Mouse (Mus musculus): Measurements from ENCODE around the gene Larp6. TPM values are rescaled to one million over a fixed set of nuclear protein-coding genes. Genes with fewer than 3 reads are reported as not detected.

Larp6 gene
- polyA plus RNA-seq, 1 experiment from 2014 or later = 1.1 TPM

DNA sequence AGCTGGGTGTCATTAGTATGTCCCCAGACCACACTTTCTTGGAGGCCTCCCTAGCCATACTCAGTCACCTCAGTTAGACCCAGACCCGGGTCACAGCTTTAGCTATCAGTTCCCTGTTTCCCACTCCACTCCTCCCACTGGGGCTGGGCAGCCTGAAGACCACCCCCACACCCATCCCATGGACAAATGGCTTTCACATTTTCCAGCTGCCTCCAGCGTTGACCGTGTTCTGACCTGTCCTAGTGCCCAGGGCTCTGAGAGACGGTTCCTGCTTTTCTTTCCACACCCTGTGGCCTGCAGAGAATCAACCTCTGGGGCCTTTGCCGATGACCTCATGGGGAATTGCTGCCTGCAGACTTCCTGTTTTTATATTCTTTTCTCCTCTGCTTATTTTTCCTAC lies 45.0 kb downstream of the Larp6 start:
- Histone ChIP-seq H3K4me2 (replicated peaks; ENCODE audit: low read depth, low read length) (no peak overlapping the region), H3K4me3 (ENCODE audit: low read depth, low read length) (no peak overlapping the region), H3K4me1 (ENCODE audit: insufficient read depth, low read depth, low read length) (peaks cover 7% of the 10 kb centered on the region; the same call in 1 of the 2 replicates), H3K9me3 (ENCODE audit: low read length) (no peaks in the 10 kb centered on the region), H3K27me3 (replicated peaks; ENCODE audit: insufficient read depth, low read length) (no peaks in the 10 kb centered on the region), H3K27ac (ENCODE audit: low read length) (no peak overlapping the region), H3K9ac (replicated peaks; ENCODE audit: low read depth) (no peak overlapping the region), H3K36me3 (ENCODE audit: insufficient read depth, low read length) (no peaks in the 10 kb centered on the region)
- TF ChIP-seq EP300 (IDR thresholded peaks at IDR 0.05) (no peak), CTCF (IDR thresholded peaks at IDR 0.05) (no peak)
- 19% methylated on average over 5 of the region's 5 CpGs for WGBS
- ATAC-seq (peak; percentile 75), DNase-seq (ENCODE audit: low spot score) (peak; percentile 67)

DNA sequence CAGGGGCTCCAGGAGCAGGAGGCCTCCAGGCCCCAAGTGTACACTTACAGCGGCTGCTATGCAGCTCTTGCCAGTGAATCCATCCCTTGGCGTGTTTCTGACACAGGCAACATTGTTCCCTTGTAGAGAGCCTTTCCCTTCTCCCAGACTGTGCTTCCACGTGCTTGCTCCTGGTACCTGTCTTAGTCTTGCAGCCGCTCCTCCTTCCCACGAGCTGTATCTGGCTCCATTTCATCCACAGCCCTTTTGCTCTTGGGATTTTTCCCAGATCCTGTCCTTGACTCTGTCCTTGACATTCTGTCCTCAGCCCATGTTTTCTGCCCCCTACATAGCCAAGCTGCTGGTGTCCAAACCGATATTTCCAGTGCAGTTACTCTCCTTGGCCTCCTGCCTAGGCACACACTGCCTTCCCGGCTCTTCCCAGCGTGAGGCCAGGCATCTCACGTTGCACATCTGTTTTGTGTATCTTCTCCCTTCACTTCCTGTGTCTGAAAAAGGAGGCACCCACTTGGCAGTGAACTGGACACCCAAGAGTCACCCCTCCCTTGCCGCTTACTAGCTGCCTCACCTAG lies 46.7 kb downstream of the Larp6 start:
- Histone ChIP-seq H3K27ac (ENCODE audit: low read length) (no peak overlapping the region), H3K27me3 (replicated peaks; ENCODE audit: insufficient read depth, low read length) (no peaks in the 10 kb centered on the region), H3K4me2 (replicated peaks; ENCODE audit: low read depth, low read length) (no peak overlapping the region), H3K36me3 (ENCODE audit: insufficient read depth, low read length) (no peaks in the 10 kb centered on the region), H3K4me1 (ENCODE audit: insufficient read depth, low read depth, low read length) (peaks cover 7% of the 10 kb centered on the region; the same call in 1 of the 2 replicates), H3K4me3 (ENCODE audit: low read depth, low read length) (no peak overlapping the region), H3K9ac (replicated peaks; ENCODE audit: low read depth) (no peak overlapping the region), H3K9me3 (ENCODE audit: low read length) (no peaks in the 10 kb centered on the region)
- ATAC-seq (no peak), DNase-seq (ENCODE audit: low spot score) (no peak)
- 40% methylated on average over 10 of the region's 10 CpGs for WGBS
- TF ChIP-seq EP300 (IDR thresholded peaks at IDR 0.05) = no peak
- no peak for TF ChIP-seq CTCF (IDR thresholded peaks at IDR 0.05)

- no peak overlapping the region for H3K4me2 ChIP-seq (replicated peaks; ENCODE audit: low read depth, low read length)
- H3K9me3 ChIP-seq (ENCODE audit: low read length) = no peaks in the 10 kb centered on the region
- H3K4me1 ChIP-seq (ENCODE audit: insufficient read depth, low read depth, low read length) = no peaks in the 10 kb centered on the region; the same call in 1 of the 2 replicates
- TF ChIP-seq EP300 (IDR thresholded peaks at IDR 0.05) = no peak
- H3K36me3 ChIP-seq (ENCODE audit: insufficient read depth, low read length) = no peaks in the 10 kb centered on the region
- no peaks in the 10 kb centered on the region for H3K27me3 ChIP-seq (replicated peaks; ENCODE audit: insufficient read depth, low read length)
- ATAC-seq (peak; percentile 26; the same call in 1 of the 2 replicates), DNase-seq (ENCODE audit: low spot score) (peak; percentile 38)
- no peak overlapping the region for H3K9ac ChIP-seq (replicated peaks; ENCODE audit: low read depth)
- no peak overlapping the region for H3K27ac ChIP-seq (ENCODE audit: low read length)
- WGBS = 27% methylated on average over 2 of the region's 2 CpGs
- H3K4me3 ChIP-seq (ENCODE audit: low read depth, low read length) = no peak overlapping the region
These were observed 52.4 kb downstream of the Larp6 start for GRCm38 (mm10) chr9:60765181-60765580.

DNA sequence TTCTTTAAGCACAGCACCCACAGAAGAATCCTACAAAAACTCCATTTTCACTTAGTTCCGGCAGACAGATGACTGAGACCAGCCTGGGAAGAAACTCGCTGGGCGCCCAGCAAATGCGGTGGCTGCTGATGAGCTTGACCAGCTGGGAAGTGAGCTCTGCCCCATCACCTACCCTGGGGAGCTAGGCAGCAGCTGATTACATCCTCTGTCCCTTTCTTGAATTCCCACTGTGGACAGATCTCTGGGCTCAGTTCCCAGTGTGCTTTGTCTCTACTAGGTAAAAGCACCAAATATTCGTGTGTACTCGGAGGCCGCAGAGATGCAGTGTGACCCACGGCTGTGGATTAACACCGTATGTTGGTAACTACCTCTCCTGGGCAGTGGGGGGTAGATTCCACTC lies 55.6 kb downstream of the Larp6 start:
- Histone ChIP-seq H3K4me2 (replicated peaks; ENCODE audit: low read depth, low read length) (no peak overlapping the region), H3K36me3 (ENCODE audit: insufficient read depth, low read length) (no peaks in the 10 kb centered on the region), H3K9me3 (ENCODE audit: low read length) (no peaks in the 10 kb centered on the region), H3K9ac (replicated peaks; ENCODE audit: low read depth) (no peak overlapping the region), H3K4me3 (ENCODE audit: low read depth, low read length) (no peak overlapping the region), H3K27ac (ENCODE audit: low read length) (no peak overlapping the region), H3K4me1 (ENCODE audit: insufficient read depth, low read depth, low read length) (no peaks in the 10 kb centered on the region; the same call in 1 of the 2 replicates), H3K27me3 (replicated peaks; ENCODE audit: insufficient read depth, low read length) (no peaks in the 10 kb centered on the region)
- TF ChIP-seq EP300 (IDR thresholded peaks at IDR 0.05) (no peak), CTCF (IDR thresholded peaks at IDR 0.05) (no peak)
- DNase-seq (ENCODE audit: low spot score) (peak; percentile 35), ATAC-seq (peak; percentile 44)
- WGBS = 57% methylated on average over 9 of the region's 9 CpGs

DNA sequence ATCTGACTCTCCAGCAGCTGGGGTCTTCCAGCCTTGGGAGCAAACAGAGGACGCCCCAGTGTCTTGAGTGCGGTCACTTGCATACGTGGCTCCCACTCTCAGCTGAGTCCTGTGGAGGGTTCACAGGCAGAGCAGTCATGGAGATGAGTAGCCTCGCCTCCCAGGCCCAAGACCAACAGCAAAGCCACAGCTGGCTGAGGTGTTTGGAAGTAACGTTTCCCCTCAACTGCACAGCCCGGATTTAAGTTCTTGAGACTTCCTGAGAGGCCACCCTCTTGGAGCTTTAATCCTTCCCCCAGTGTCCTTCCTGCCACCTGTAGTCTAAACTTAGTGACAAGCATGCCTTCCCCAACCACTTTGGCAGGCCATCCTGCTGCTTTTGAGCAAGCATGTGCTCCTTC lies 56.9 kb downstream of the Larp6 start:
- Histone ChIP-seq H3K9me3 (ENCODE audit: low read length) (no peaks in the 10 kb centered on the region), H3K4me2 (replicated peaks; ENCODE audit: low read depth, low read length) (no peak overlapping the region), H3K4me3 (ENCODE audit: low read depth, low read length) (no peak overlapping the region), H3K36me3 (ENCODE audit: insufficient read depth, low read length) (no peaks in the 10 kb centered on the region), H3K27ac (ENCODE audit: low read length) (no peak overlapping the region), H3K4me1 (ENCODE audit: insufficient read depth, low read depth, low read length) (no peaks in the 10 kb centered on the region; the same call in 1 of the 2 replicates), H3K27me3 (replicated peaks; ENCODE audit: insufficient read depth, low read length) (no peaks in the 10 kb centered on the region), H3K9ac (replicated peaks; ENCODE audit: low read depth) (no peak overlapping the region)
- ATAC-seq (no peak), DNase-seq (ENCODE audit: low spot score) (no peak)
- WGBS = 52% methylated on average over 6 of the region's 6 CpGs
- TF ChIP-seq EP300 (IDR thresholded peaks at IDR 0.05) (no peak), CTCF (IDR thresholded peaks at IDR 0.05) (no peak)

- no peak for ATAC-seq
- 77% methylated on average over 2 of the region's 2 CpGs for WGBS
- no peak overlapping the region for H3K27ac ChIP-seq (ENCODE audit: low read length)
- H3K27me3 ChIP-seq (replicated peaks; ENCODE audit: insufficient read depth, low read length) = no peaks in the 10 kb centered on the region
- TF ChIP-seq CTCF (IDR thresholded peaks at IDR 0.05) (no peak), EP300 (IDR thresholded peaks at IDR 0.05) (no peak)
- H3K9ac ChIP-seq (replicated peaks; ENCODE audit: low read depth) = no peak overlapping the region
- H3K4me3 ChIP-seq (ENCODE audit: low read depth, low read length) = no peak overlapping the region
- no peaks in the 10 kb centered on the region for H3K9me3 ChIP-seq (ENCODE audit: low read length)
- DNase-seq (ENCODE audit: low spot score) = no peak
- no peaks in the 10 kb centered on the region for H3K36me3 ChIP-seq (ENCODE audit: insufficient read depth, low read length)
- H3K4me1 ChIP-seq (ENCODE audit: insufficient read depth, low read depth, low read length) = no peaks in the 10 kb centered on the region
- H3K4me2 ChIP-seq (replicated peaks; ENCODE audit: low read depth, low read length) = no peak overlapping the region
These were observed 60.9 kb downstream of the Larp6 start for GRCm38 (mm10) chr9:60773713-60774112.

GRCm38 (mm10) chr9:60776899-60777298 lies 64.1 kb downstream of the Larp6 start:
- no peaks in the 10 kb centered on the region for H3K36me3 ChIP-seq (ENCODE audit: insufficient read depth, low read length)
- H3K4me3 ChIP-seq (ENCODE audit: low read depth, low read length) = no peak overlapping the region
- no peaks in the 10 kb centered on the region for H3K27me3 ChIP-seq (replicated peaks; ENCODE audit: insufficient read depth, low read length)
- WGBS = 59% methylated on average over 9 of the region's 9 CpGs
- DNase-seq (ENCODE audit: low spot score) (no peak), ATAC-seq (no peak)
- H3K4me1 ChIP-seq (ENCODE audit: insufficient read depth, low read depth, low read length) = no peaks in the 10 kb centered on the region
- no peak for TF ChIP-seq CTCF (IDR thresholded peaks at IDR 0.05)
- TF ChIP-seq EP300 (IDR thresholded peaks at IDR 0.05) = no peak
- H3K4me2 ChIP-seq (replicated peaks; ENCODE audit: low read depth, low read length) = no peak overlapping the region
- no peak overlapping the region for H3K27ac ChIP-seq (ENCODE audit: low read length)
- H3K9me3 ChIP-seq (ENCODE audit: low read length) = no peaks in the 10 kb centered on the region
- no peak overlapping the region for H3K9ac ChIP-seq (replicated peaks; ENCODE audit: low read depth)

Measured in lung, postnatal 0 days (tissue).